Mouse (Mus musculus): ENCODE measurements around the gene Ccdc136.

Ccdc136 gene

GRCm38 (mm10) chr6:29394286-29394685 is 1.8 kb upstream of the Ccdc136 start:
- DNase-seq (ENCODE audit: low spot score in 2 of 2): no peak

GRCm38 (mm10) chr6:29396714-29397540 is 818 bp downstream of the Ccdc136 start:
- DNase-seq (ENCODE audit: low spot score in 2 of 2): no peak

- DNase-seq (ENCODE audit: low spot score in 2 of 2): peak in 1 of 2 experiments; percentile 31
Observed at GRCm38 (mm10) chr6:29397575-29397974, 1.5 kb downstream of the Ccdc136 start.

- no peak for DNase-seq (ENCODE audit: low spot score in 2 of 2)
Observed at GRCm38 (mm10) chr6:29399851-29400250, 3.7 kb downstream of the Ccdc136 start.

- no peak for DNase-seq (ENCODE audit: low spot score in 2 of 2)
Observed at GRCm38 (mm10) chr6:29402693-29403342, 6.7 kb downstream of the Ccdc136 start.

GRCm38 (mm10) chr6:29406412-29406811 is 10.3 kb downstream of the Ccdc136 start:
- DNase-seq (ENCODE audit: low spot score in 2 of 2): no peak

GRCm38 (mm10) chr6:29415446-29415845 is 19.3 kb downstream of the Ccdc136 start:
- DNase-seq (ENCODE audit: low spot score in 2 of 2): no peak

- no peak for DNase-seq (ENCODE audit: low spot score in 2 of 2)
Observed at GRCm38 (mm10) chr6:29420596-29420995, 24.5 kb downstream of the Ccdc136 start.

- no peak for DNase-seq (ENCODE audit: low spot score in 2 of 2)
Observed at GRCm38 (mm10) chr6:29425118-29425517, 29.0 kb downstream of the Ccdc136 start.

GRCm38 (mm10) chr6:29426331-29426730 is 30.2 kb downstream of the Ccdc136 start:
- DNase-seq (ENCODE audit: low spot score in 2 of 2): no peak

- no peak for DNase-seq (ENCODE audit: low spot score in 2 of 2)
Observed at GRCm38 (mm10) chr6:29428171-29428570, 32.1 kb downstream of the Ccdc136 start.

GRCm38 (mm10) chr6:29430681-29431420 is 34.7 kb downstream of the Ccdc136 start:
- DNase-seq (ENCODE audit: low spot score in 2 of 2): no peak

- no peak for DNase-seq (ENCODE audit: low spot score in 2 of 2)
Observed at GRCm38 (mm10) chr6:29431473-29431872, 35.4 kb downstream of the Ccdc136 start.

- DNase-seq (ENCODE audit: low spot score in 2 of 2): no peak
Observed at GRCm38 (mm10) chr6:29432156-29432555, 36.0 kb downstream of the Ccdc136 start.

GRCm38 (mm10) chr6:29432676-29433037 is 36.5 kb downstream of the Ccdc136 start:
- no peak for DNase-seq (ENCODE audit: low spot score in 2 of 2)

- DNase-seq (ENCODE audit: low spot score in 2 of 2): no peak
Observed at GRCm38 (mm10) chr6:29433038-29433803, 37.1 kb downstream of the Ccdc136 start, which contains the start of gene Flnc. Gene Flnc, plus strand, starts transcription at chr6:29433256.

GRCm38 (mm10) chr6:29433804-29434795 is 38.0 kb downstream of the Ccdc136 start:
- DNase-seq (ENCODE audit: low spot score in 2 of 2): no peak

- no peak for DNase-seq (ENCODE audit: low spot score in 2 of 2)
Observed at GRCm38 (mm10) chr6:29434911-29435691, 39.0 kb downstream of the Ccdc136 start.

- DNase-seq (ENCODE audit: low spot score in 2 of 2): no peak
Observed at GRCm38 (mm10) chr6:29435940-29436451, 39.9 kb downstream of the Ccdc136 start.

Measured in frontal cortex, postnatal 25 days (tissue).